Mouse (Mus musculus) MEL (cell line): ENCODE data around the gene Nfix. TPM values are rescaled to one million over a fixed set of nuclear protein-coding genes. Genes with fewer than 3 reads are reported as not detected.

Source experiments
- DNase-seq: peaks from one replicate; pipeline ENCODE4 v3.0.0; 2011; ENCODE audit warnings: low read depth, low spot score
- H3K27ac ChIP-seq: 2 replicates; pipeline ENCODE4 v1.5.1; 2012; ENCODE audit warnings: low read depth, mild to moderate bottlenecking, control low read depth, low read length, moderate library complexity; ENCODE audit not compliant: control insufficient read depth
- H3K27me3 ChIP-seq, 2 experiments: fragments of 150-350 bp in 1 of 2; sonication (generic) in 1 of 2; 2 replicates each; pipeline ENCODE4 v1.6.1; 2012; ENCODE audit warnings: low read length in 2 of 2, mild to moderate bottlenecking in 2 of 2, improper control_type of control experiment in 1 of 2, moderate library complexity in 1 of 2; ENCODE audit not compliant: insufficient read depth in 2 of 2, control insufficient read depth in 1 of 2
- H3K36me3 ChIP-seq, 2 experiments: 2 replicates each; pipeline ENCODE4 v1.6.1; 2012 to 2014; ENCODE audit warnings: low read length in 2 of 2, improper control_type of control experiment in 1 of 2, inconsistent platforms in 1 of 2, mild to moderate bottlenecking in 1 of 2; ENCODE audit not compliant: insufficient read depth in 2 of 2, control insufficient read depth in 1 of 2
- H3K4me1 ChIP-seq, 2 experiments: fragments of 150-350 bp in 1 of 2; sonication (generic) in 1 of 2; 2 replicates each; pipeline ENCODE4 v1.6.1; 2012; ENCODE audit warnings: low read length in 2 of 2, improper control_type of control experiment in 1 of 2, mild to moderate bottlenecking in 1 of 2; ENCODE audit not compliant: insufficient read depth in 2 of 2, control insufficient read depth in 1 of 2
- H3K4me3 ChIP-seq, 2 experiments: fragments of 150-350 bp in 1 of 2; sonication (generic) in 1 of 2; 2 replicates each; pipeline ENCODE4 v1.5.1; 2012; ENCODE audit warnings: low read depth in 2 of 2, low read length in 2 of 2, mild to moderate bottlenecking in 2 of 2, moderate library complexity in 2 of 2, control low read depth in 1 of 2, improper control_type of control experiment in 1 of 2; ENCODE audit not compliant: control insufficient read depth in 1 of 2, insufficient read depth in 1 of 2
- H3K79me2 ChIP-seq: 2 replicates; pipeline ENCODE4 v1.6.1; 2012; ENCODE audit warnings: mild to moderate bottlenecking, low read length, moderate library complexity; ENCODE audit not compliant: control insufficient read depth, poor library complexity, insufficient read depth
- H3K9ac ChIP-seq: 2 replicates; pipeline ENCODE4 v1.6.1; 2012; ENCODE audit warnings: low read depth, mild to moderate bottlenecking, control low read depth, low read length, moderate library complexity; ENCODE audit not compliant: control insufficient read depth, poor library complexity, severe bottlenecking
- H3K9me3 ChIP-seq: fragments of 150-350 bp; sonication (generic); replicated peaks from 2 replicates; pipeline ENCODE4 v1.6.1; 2012; ENCODE audit warnings: mild to moderate bottlenecking, low read length, improper control_type of control experiment, moderate library complexity; ENCODE audit not compliant: insufficient read depth
- BHLHE40 ChIP-seq: IDR thresholded peaks from 2 replicates; pipeline ENCODE4 v1.6.1; 2012; ENCODE audit warnings: low read depth, mild to moderate bottlenecking, inconsistent platforms, low read length, improper control_type of control experiment, borderline replicate concordance
- CTCF ChIP-seq, 3 experiments: IDR thresholded peaks in 2 of 3; conservative IDR thresholded peaks in 1 of 3; 2 replicates each; pipeline ENCODE4 v1.5.1; 2011 to 2012; ENCODE audit warnings: low read length in 3 of 3, low read depth in 2 of 3, mild to moderate bottlenecking in 2 of 3, improper control_type of control experiment in 1 of 3, inconsistent platforms in 1 of 3, mixed read lengths in 1 of 3, moderate library complexity in 1 of 3; ENCODE audit not compliant: control insufficient read depth in 1 of 3, insufficient read depth in 1 of 3, poor library complexity in 1 of 3, severe bottlenecking in 1 of 3
- HCFC1 ChIP-seq: IDR thresholded peaks from 2 replicates; pipeline ENCODE4 v1.6.1; 2012; ENCODE audit warnings: low read depth, mild to moderate bottlenecking, inconsistent platforms, low read length, improper control_type of control experiment, moderate library complexity
- JUND ChIP-seq: IDR thresholded peaks from 2 replicates; pipeline ENCODE4 v1.6.1; 2011; ENCODE audit warnings: low read depth, mild to moderate bottlenecking, improper control_type of control experiment, low read length
- MAZ ChIP-seq: IDR thresholded peaks from 2 replicates; pipeline ENCODE4 v1.6.1; 2012; ENCODE audit warnings: low read depth, mild to moderate bottlenecking, inconsistent platforms, low read length, improper control_type of control experiment
- MEF2A ChIP-seq: IDR thresholded peaks from 2 replicates; pipeline ENCODE4 v1.6.1; 2014; ENCODE audit warnings: low read depth, mild to moderate bottlenecking, inconsistent platforms, low read length, improper control_type of control experiment; ENCODE audit not compliant: poor library complexity, insufficient replicate concordance, severe bottlenecking; ENCODE audit errors: extremely low read depth
- MYC ChIP-seq: IDR thresholded peaks from 2 replicates; pipeline ENCODE4 v1.6.1; 2011; ENCODE audit warnings: low read depth, mild to moderate bottlenecking, low read length, improper control_type of control experiment, moderate library complexity
- RAD21 ChIP-seq: IDR thresholded peaks from 2 replicates; pipeline ENCODE4 v1.6.1; 2011; ENCODE audit warnings: mild to moderate bottlenecking, low read depth, low read length, improper control_type of control experiment
- SMC3 ChIP-seq: IDR thresholded peaks from 2 replicates; pipeline ENCODE4 v1.6.1; 2011; ENCODE audit warnings: low read depth, low read length, improper control_type of control experiment
- TAL1 ChIP-seq: IDR thresholded peaks from 2 replicates; pipeline ENCODE4 v1.6.1; 2012; ENCODE audit warnings: mild to moderate bottlenecking, inconsistent platforms, low read length, moderate library complexity, mixed read lengths
- TBP ChIP-seq: IDR thresholded peaks from 2 replicates; pipeline ENCODE4 v1.8.0; 2011; ENCODE audit warnings: low read depth, low read length, improper control_type of control experiment
- polyA plus RNA-seq, 2 experiments: library from polyadenylated mRNA; stranded (reverse) in 1 of 2; unstranded in 1 of 2; fragments of >175 nt in 1 of 2; fragments of >200 nt in 1 of 2; gene quantifications; 2 replicates each; pipeline versions ENCODE4 v1.2.1 to v1.2.4; 2012; ENCODE audit warnings: low replicate concordance in 2 of 2, low read depth in 1 of 2; ENCODE audit not compliant: insufficient read length in 2 of 2, insufficient read depth in 1 of 2, missing spikeins in 1 of 2
- total RNA-seq: library from RNA; depleted of rRNA; stranded (reverse); fragments of 300-350 nt; gene quantifications from 2 replicates; pipeline ENCODE4 v1.2.3, GENCODE M21; 2012

The Nfix gene
- total and polyA plus RNA-seq, 3 experiments = 14.4 to 29.1 TPM; not detected in 1

- peaks cover 0 to 8% of the 10 kb centered on the region in 2 experiments; a peak in 2 of 4 replicates for H3K36me3 ChIP-seq
- no peak for DNase-seq
- no peaks in the 10 kb centered on the region for H3K27me3 ChIP-seq
- H3K4me1 ChIP-seq = no peaks in the 10 kb centered on the region
- TF ChIP-seq RAD21 (no peak), SMC3 (no peak), MEF2A (no peak)
- H3K9me3 ChIP-seq = no peaks in the 10 kb centered on the region
- no peak overlapping the region for H3K4me3 ChIP-seq
- no peak overlapping the region for H3K27ac ChIP-seq
- H3K79me2 ChIP-seq = no peaks in the 10 kb centered on the region
- H3K9ac ChIP-seq = no peak overlapping the region
These were observed 40.4 kb downstream of the Nfix start for GRCm38 (mm10) chr8:84759718-84760117.

DNA sequence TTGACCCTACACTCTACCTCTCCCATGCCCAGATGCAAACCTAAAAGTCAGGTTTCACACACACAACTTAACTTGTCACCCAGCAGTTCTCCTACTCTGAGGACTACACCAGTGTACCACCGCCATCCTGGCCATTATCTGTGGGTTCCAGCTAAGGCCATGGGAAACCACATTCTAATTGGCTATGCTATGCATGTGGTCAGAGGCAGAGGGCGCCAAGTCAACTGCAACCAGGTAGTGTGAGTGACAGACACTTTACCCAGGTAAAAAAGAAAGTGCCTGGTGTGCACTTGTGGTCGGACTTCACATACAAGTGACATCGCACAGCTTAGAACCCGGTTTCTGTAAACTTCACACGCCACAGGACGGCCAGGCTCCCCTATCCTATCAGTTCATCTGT, 41.0 kb downstream of the Nfix start:
- peak; percentile 22 for DNase-seq
- TF ChIP-seq BHLHE40 (no peak), JUND (no peak), SMC3 (peak; percentile 19), CTCF (IDR thresholded peaks at IDR 0.05 in 2 of 3, conservative IDR thresholded peaks at IDR 0.05 in 1 of 3; ENCODE audit: control insufficient read depth in 1 of 3, insufficient read depth in 1 of 3, low read depth in 2 of 3, low read length in 3 of 3, poor library complexity in 1 of 3, severe bottlenecking in 1 of 3) (peak; percentile 49)
- Histone ChIP-seq H3K27me3 (no peaks in the 10 kb centered on the region), H3K9me3 (no peaks in the 10 kb centered on the region), H3K36me3 (peaks cover 0 to 8% of the 10 kb centered on the region in 2 experiments; a peak in 2 of 4 replicates), H3K27ac (no peak overlapping the region), H3K4me1 (no peaks in the 10 kb centered on the region), H3K9ac (no peak overlapping the region), H3K79me2 (no peaks in the 10 kb centered on the region), H3K4me3 (no peak overlapping the region)

DNA sequence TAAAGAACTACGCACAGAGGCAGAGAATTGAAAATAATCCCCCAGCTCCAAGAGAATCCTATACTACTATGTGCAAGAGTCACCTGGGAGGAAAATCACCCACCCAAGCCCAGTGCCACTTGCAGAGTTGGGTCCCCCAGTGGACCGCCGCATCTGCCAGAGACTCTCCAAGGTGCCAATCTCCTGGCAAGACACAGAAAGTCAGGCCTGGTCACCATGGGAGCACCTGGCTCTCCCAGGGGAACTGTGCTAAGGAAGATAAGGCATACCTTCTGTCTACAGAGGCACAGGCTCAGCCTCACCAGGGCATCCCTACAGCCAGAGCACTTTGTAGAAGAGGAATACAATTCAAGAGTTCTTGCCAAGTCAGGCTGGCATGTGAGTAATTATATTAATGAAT, 41.8 kb downstream of the Nfix start:
- peaks cover 0 to 5% of the 10 kb centered on the region in 2 experiments; a peak in 2 of 4 replicates for H3K36me3 ChIP-seq
- no peak for TF ChIP-seq MYC
- TF ChIP-seq TAL1 = no peak
- H3K9me3 ChIP-seq = no peaks in the 10 kb centered on the region
- H3K4me1 ChIP-seq = no peaks in the 10 kb centered on the region
- no peak overlapping the region for H3K9ac ChIP-seq
- no peak for DNase-seq
- H3K4me3 ChIP-seq = no peak overlapping the region
- no peak overlapping the region for H3K27ac ChIP-seq
- no peaks in the 10 kb centered on the region for H3K27me3 ChIP-seq
- no peaks in the 10 kb centered on the region for H3K79me2 ChIP-seq

DNA sequence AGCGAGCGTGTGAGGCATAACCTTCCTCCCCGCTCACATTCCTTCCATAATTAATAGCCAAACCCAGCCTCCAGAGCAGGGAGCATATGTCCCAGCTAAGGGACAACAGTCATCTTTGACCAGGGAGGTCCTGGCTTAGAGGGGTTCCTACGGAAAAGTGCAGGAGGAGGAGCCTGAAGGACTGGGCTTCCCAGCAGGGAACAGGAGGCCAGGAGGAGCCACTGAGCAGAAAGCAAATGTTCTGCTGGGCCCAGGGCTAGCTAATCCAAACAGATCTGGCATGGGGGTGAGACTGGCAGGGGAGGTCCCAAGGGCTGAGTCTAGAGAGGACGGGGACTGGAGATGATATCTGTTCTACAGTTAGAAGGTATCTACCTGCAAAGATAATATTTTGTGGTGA, 42.6 kb downstream of the Nfix start:
- Histone ChIP-seq H3K79me2 (no peaks in the 10 kb centered on the region), H3K27ac (no peak overlapping the region), H3K36me3 (peaks cover 0 to 5% of the 10 kb centered on the region in 2 experiments; a peak in 2 of 4 replicates), H3K4me1 (no peaks in the 10 kb centered on the region), H3K9ac (no peak overlapping the region), H3K4me3 (no peak overlapping the region), H3K9me3 (no peaks in the 10 kb centered on the region), H3K27me3 (no peaks in the 10 kb centered on the region)
- no peak for TF ChIP-seq HCFC1
- no peak for TF ChIP-seq MAZ
- TF ChIP-seq TBP = no peak
- DNase-seq = no peak
